Mouse (Mus musculus): ENCODE results near the gene Atp2b4.

DNA sequence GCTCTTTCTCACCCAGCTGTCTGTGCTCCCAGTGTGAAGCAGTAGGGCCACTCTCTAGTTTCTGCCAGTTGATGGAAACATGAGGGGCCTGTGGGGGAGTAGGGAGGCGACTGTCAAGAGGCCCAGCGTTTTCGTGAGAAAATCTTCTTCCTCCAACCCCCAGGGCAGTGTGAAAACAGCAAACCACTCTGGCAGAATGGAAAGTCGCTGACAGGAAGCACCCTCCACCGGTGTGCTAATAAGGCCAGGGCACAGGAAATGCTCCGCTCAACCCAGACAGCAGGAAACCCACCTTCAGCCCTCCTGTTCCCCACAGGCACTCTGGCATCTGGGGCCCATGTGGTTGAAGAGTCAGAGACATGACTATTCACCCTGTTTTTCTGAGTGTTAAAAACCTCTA lies 110.9 kb downstream of the Atp2b4 start, which contains the start of gene Lax1:
- TF ChIP-seq CTCF (IDR thresholded peaks at IDR 0.05; ENCODE audit: low read depth) (no peak), EP300 (IDR thresholded peaks at IDR 0.05; ENCODE audit: low read depth) (no peak)
